Mouse (Mus musculus) liver, embryonic 14.5 days (tissue): ENCODE results near the gene D030056L22Rik. TPM values are rescaled to one million over a fixed set of nuclear protein-coding genes. Genes with fewer than 3 reads are reported as not detected.
A peak's percentile ranks its signal among the peaks of the same experiment; 100 is the strongest.

Experiments used
- ATAC-seq: fragments of 200-750 bp; cut with Nextera tagmentation; 2 replicates; pipeline ENCODE4 v1.8.0; 2017; ENCODE audit warnings: moderate number of reproducible peaks, mild to moderate bottlenecking, moderate library complexity; ENCODE audit not compliant: insufficient read depth
- DNase-seq, 3 experiments: peaks; one replicate each; pipeline ENCODE4 v3.0.0-alpha.2; 2012 to 2013; ENCODE audit warnings: low read depth in 3 of 3, low spot score in 3 of 3
- H3K27ac ChIP-seq: fragments of 300-500 bp; sonication (generic); 2 replicates; pipeline ENCODE4 v1.5.1; 2014; ENCODE audit warnings: moderate library complexity, mild to moderate bottlenecking, control low read depth, inconsistent platforms
- H3K27me3 ChIP-seq: fragments of 300-500 bp; sonication (generic); 2 replicates; pipeline ENCODE4 v1.6.1; 2014; ENCODE audit warnings: mild to moderate bottlenecking, low read length, moderate library complexity; ENCODE audit not compliant: control insufficient read depth, insufficient read depth
- H3K36me3 ChIP-seq: fragments of 300-500 bp; sonication (generic); replicated peaks from 2 replicates; pipeline ENCODE4 v1.6.1; 2014; ENCODE audit warnings: low read depth; ENCODE audit not compliant: control insufficient read depth, insufficient read depth
- H3K4me1 ChIP-seq, 2 experiments: fragments of 200-500 bp in 1 of 2; fragments of 300-500 bp in 1 of 2; sonication (generic) in 1 of 2; replicated peaks; 2 replicates each; pipeline ENCODE4 v1.6.1; 2012 to 2014; ENCODE audit warnings: antibody characterized with exemption in 1 of 2, inconsistent platforms in 1 of 2, low read length in 1 of 2; ENCODE audit not compliant: control insufficient read depth in 2 of 2, insufficient read depth in 2 of 2
- H3K4me2 ChIP-seq: fragments of 300-500 bp; sonication (generic); 2 replicates; pipeline ENCODE4 v1.6.1; 2014; ENCODE audit warnings: low read depth, mild to moderate bottlenecking, control low read depth, moderate library complexity
- H3K4me3 ChIP-seq, 2 experiments: fragments of 200-500 bp in 1 of 2; fragments of 300-500 bp in 1 of 2; sonication (generic) in 1 of 2; 2 replicates each; pipeline ENCODE4 v1.5.1; 2012 to 2014; ENCODE audit warnings: low read depth in 2 of 2, low read length in 2 of 2, mild to moderate bottlenecking in 2 of 2, control low read depth in 1 of 2, inconsistent platforms in 1 of 2, moderate library complexity in 1 of 2; ENCODE audit not compliant: insufficient read depth in 1 of 2
- H3K9ac ChIP-seq: fragments of 300-500 bp; sonication (generic); replicated peaks from 2 replicates; pipeline ENCODE4 v1.6.1; 2014; ENCODE audit warnings: mild to moderate bottlenecking, control low read depth, moderate library complexity
- H3K9me3 ChIP-seq: fragments of 300-500 bp; sonication (generic); 2 replicates; pipeline ENCODE4 v1.6.1; 2016; ENCODE audit warnings: low read length, mixed read lengths; ENCODE audit not compliant: control insufficient read depth
- CTCF ChIP-seq: IDR thresholded peaks from 2 replicates; pipeline ENCODE4 v1.5.1; 2016; ENCODE audit warnings: antibody characterized with exemption, low read depth, control low read depth
- EP300 ChIP-seq: IDR thresholded peaks from 2 replicates; pipeline ENCODE4 v1.6.1; 2016; ENCODE audit warnings: antibody characterized with exemption, low read depth
- WGBS: fragments of 180-500 bp; shearing (Covaris S2); extraction: QIAGEN DNeasy Blood & Tissue Kit; methylation state at CpG from one replicate; pipeline ENCODE4 v1.1.7; 2014; ENCODE audit not compliant: insufficient replicate concordance; 5-methylcytosine and 5-hydroxymethylcytosine counted together
- polyA plus RNA-seq, 2 experiments: library from polyadenylated mRNA; depleted of rRNA in 1 of 2; stranded (reverse) in 1 of 2; unstranded in 1 of 2; fragments of >200 nt; fragmentation: Nextera tagmentation in 1 of 2; extraction: Ambion mirVana in 1 of 2; gene quantifications; 2 replicates each; pipeline versions ENCODE4 v1.2.1 to v1.2.3; 2012 to 2014

Gene D030056L22Rik
- polyA plus RNA-seq, 2 experiments = 28.3 to 36.6 TPM

DNA sequence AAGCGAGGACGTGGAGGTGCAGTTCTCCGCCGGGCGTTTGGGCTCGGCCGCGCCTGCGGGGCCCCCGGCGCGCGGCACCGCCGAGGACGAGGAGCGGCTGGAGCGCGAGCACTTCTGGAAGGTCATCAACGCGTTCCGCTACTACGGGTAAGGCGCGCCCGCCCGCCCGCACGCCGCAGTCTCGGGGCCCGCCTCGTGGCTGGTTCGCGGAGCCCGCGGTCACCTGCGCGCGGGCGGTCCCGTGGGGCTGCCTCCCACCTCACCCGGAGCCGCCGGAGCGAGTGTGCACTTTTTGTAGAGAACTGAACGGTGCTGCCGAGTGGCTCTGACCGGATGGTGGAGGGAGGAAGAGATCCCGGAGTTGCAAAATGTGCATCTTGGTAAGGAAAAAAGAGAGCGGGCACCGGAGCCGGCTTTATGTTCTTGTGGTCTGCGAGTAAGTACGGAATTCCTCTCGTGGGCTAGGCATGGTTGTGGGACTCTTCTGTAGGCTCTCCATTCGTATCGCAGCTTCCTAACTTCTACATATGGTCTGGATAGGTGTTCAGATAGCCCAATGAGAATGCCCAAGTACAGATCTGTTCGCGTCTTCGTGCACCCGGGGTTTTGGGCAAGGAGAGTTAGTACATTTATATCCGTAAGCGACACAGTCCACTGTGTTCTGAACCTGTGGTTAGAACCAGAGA lies 41.8 kb upstream of the D030056L22Rik start:
- Histone ChIP-seq H3K4me1 (peaks cover 14 to 20% of the 10 kb centered on the region in 2 experiments), H3K9ac (peak overlapping the region; percentile 63), H3K36me3 (no peaks in the 10 kb centered on the region), H3K4me3 (peak overlapping the region; percentile 64 to 100), H3K4me2 (peak overlapping the region; percentile 74), H3K27ac (peak overlapping the region; percentile 7), H3K9me3 (no peaks in the 10 kb centered on the region), H3K27me3 (no peaks in the 10 kb centered on the region)
- TF ChIP-seq EP300 (no peak), CTCF (no peak)
- no peak for DNase-seq
- under 1% methylated on average over 60 of the region's 64 CpGs for WGBS
- ATAC-seq = peak; percentile 75

DNA sequence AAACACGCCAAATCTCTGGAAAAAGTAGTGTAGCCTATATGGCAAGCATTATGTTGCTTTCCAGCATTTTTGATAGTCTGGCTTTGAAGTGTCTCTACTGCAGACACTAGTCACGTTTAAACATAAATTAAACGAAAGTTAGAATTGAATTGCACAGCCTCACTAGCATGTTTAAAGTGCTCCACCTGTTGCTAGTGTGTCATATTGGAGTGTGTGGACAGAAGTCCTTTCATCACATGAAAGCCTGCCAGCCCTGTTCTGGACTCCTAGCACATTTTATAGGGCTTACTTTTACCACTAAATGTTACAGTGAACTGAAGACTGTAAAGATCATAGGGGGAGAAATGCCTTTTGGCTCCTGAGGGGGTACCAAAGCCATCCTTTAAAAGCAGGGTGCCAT lies 40.5 kb upstream of the D030056L22Rik start:
- H3K36me3 ChIP-seq = no peaks in the 10 kb centered on the region
- peak overlapping the region; percentile 64 to 100; a peak in 3 of 4 replicates for H3K4me3 ChIP-seq
- ATAC-seq (no peak), DNase-seq (no peak)
- whole genome bisulfite sequencing = 44% methylated on average over 3 of the region's 3 CpGs
- peaks cover 14 to 20% of the 10 kb centered on the region in 2 experiments for H3K4me1 ChIP-seq
- TF ChIP-seq CTCF (no peak), EP300 (no peak)
- no peaks in the 10 kb centered on the region for H3K27me3 ChIP-seq
- H3K27ac ChIP-seq = no peak overlapping the region
- H3K9me3 ChIP-seq = no peaks in the 10 kb centered on the region
- H3K4me2 ChIP-seq = peak overlapping the region; percentile 74
- peak overlapping the region; percentile 63 for H3K9ac ChIP-seq

DNA sequence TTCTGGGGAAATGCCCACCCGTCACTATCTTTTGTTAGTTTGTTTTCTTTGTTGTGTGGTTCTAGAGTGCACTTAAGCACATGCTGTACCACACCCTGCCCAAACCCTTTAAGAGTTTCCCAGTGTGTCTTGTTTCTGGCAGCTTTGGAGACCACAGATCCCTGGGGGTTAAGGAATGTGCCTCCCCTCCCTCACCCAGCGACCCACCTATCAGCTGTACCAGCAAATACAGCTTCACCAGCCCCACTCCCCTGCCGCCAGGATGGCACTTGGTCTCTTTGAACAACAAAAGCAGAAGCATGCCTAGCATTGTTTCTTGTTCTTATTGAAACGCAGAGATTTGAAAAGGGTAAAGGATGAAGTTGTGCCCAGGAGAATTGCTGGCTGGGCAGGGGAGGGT lies 39.9 kb upstream of the D030056L22Rik start:
- H3K36me3 ChIP-seq = no peaks in the 10 kb centered on the region
- H3K4me3 ChIP-seq = peak overlapping the region in 1 of 2 experiments; percentile 22; a peak in 2 of 4 replicates
- H3K27ac ChIP-seq = no peak overlapping the region; the same call in 1 of the 2 replicates
- 49% methylated on average over 4 of the region's 4 CpGs for WGBS
- peaks cover 14 to 20% of the 10 kb centered on the region in 2 experiments for H3K4me1 ChIP-seq
- ATAC-seq (no peak), DNase-seq (no peak)
- H3K27me3 ChIP-seq = no peaks in the 10 kb centered on the region
- no peaks in the 10 kb centered on the region for H3K9me3 ChIP-seq
- peak overlapping the region; percentile 74 for H3K4me2 ChIP-seq
- TF ChIP-seq CTCF = no peak
- peak overlapping the region; percentile 18; the same call in 1 of the 2 replicates for H3K9ac ChIP-seq

DNA sequence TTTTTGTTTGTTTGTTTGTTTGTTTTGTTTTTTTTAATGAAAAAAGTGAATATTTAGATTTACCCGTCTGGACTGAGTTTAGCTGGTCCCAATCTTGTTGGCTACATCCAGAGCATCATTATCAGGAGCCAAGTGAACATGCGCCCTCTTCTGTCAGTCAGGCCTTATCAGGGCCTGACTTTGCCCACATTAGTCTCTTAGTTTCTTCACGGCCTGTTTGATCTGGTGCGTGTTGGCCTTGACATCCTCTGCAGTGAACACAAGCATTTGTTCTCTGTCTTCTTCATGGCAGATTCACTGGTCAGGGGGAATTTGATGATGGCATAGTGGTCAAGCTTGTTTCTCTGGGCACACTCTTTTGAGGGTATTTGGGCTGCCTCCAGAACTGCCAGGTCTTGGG lies 30.9 kb upstream of the D030056L22Rik start:
- Histone ChIP-seq H3K36me3 (peaks cover 7% of the 10 kb centered on the region), H3K4me2 (no peak overlapping the region), H3K27ac (peak overlapping the region; percentile 51), H3K9me3 (no peaks in the 10 kb centered on the region), H3K27me3 (no peaks in the 10 kb centered on the region), H3K9ac (peak overlapping the region; percentile 40), H3K4me3 (no peak overlapping the region), H3K4me1 (peaks cover 4 to 11% of the 10 kb centered on the region in 2 experiments)
- WGBS = 8% methylated on average over 4 of the region's 4 CpGs
- DNase-seq = peak in 2 of 3 experiments; percentile 40 to 49
- TF ChIP-seq CTCF = peak; percentile 75
- TF ChIP-seq EP300 = peak; percentile 53
- peak; percentile 86 for ATAC-seq

DNA sequence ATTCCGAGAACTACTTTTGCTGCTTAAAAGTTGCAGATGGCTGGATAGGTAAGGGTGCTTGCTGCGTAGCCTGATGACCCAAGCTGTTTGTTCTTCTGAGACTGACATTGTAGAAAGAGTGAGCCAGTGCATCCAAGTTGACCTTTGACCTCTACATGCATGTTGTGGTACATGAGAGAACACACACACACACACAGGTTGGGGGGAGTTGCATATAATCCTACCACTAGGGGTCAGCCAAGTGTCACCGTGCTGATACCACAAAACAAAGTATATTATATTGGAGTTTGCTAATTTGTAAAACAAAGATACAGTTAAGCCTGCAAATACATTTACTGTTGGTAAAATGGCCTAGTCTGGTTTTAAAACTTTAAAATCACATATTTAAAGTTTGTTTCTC lies 25.4 kb upstream of the D030056L22Rik start:
- Histone ChIP-seq H3K9me3 (no peaks in the 10 kb centered on the region), H3K27ac (no peak overlapping the region), H3K27me3 (no peaks in the 10 kb centered on the region), H3K4me2 (no peak overlapping the region), H3K4me3 (no peak overlapping the region), H3K36me3 (no peaks in the 10 kb centered on the region; the same call in 1 of the 2 replicates), H3K4me1 (peaks cover 13 to 14% of the 10 kb centered on the region in 2 experiments), H3K9ac (no peak overlapping the region)
- DNase-seq = peak in 2 of 3 experiments; percentile 48 to 64
- ATAC-seq = peak; percentile 29; the same call in 1 of the 2 replicates
- WGBS = 58% methylated on average over 3 of the region's 3 CpGs
- peak; percentile 93 for TF ChIP-seq CTCF
- no peak for TF ChIP-seq EP300
